In the genomic region with DNA sequence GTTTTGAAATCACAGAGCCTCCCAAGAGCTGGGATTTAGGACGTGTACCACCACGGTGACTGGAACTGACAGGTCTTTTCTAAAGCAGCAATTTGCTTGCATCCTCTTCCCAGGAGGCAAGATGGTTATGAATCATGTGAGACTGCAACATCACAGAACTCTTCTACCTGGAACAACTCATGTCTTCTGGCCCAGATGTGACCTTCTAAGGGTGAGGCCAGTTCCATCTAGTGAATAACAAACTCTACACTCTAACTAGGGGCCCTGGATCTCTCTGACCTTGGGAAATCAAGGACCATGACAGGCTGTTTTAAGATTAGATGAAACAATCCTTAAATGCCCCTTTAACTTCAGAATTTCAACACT, we compare ENCODE assay signal across 8 mouse cellular contexts. TPM values are rescaled to one million over a fixed set of nuclear protein-coding genes. Genes with fewer than 3 reads are reported as not detected.
DNase-seq lines count a peak whose midpoint lies in the region; ATAC-seq and TF ChIP-seq lines count a peak whose summit lies in the region.

No protein-coding gene starts in this region.

- no peak for ATAC-seq in heart, embryonic 12.5 days (ENCODE audit: insufficient number of reproducible peaks, low FRiP score)

- peak overlapping the region; percentile 64 for H3K4me2 ChIP-seq in heart, embryonic 12.5 days

- H3K9me3 ChIP-seq in heart, embryonic 12.5 days (replicated peaks), result no peaks in the 10 kb centered on the region

- DNase-seq in kidney, adult 11 months, result peak; percentile 36
- DNase-seq in kidney, postnatal 10 days, result no peak
- peak; percentile 24 for DNase-seq in kidney, postnatal 14 days
- no peak for DNase-seq in urinary bladder, postnatal 36 days (ENCODE audit: low spot score in 2 of 2)
- no peak for DNase-seq in thymus, postnatal 10 days (ENCODE audit: low spot score in 2 of 2)
- no peak for DNase-seq in gastrocnemius, postnatal 10 days

- H3K4me3 ChIP-seq in heart, embryonic 12.5 days, result peak overlapping the region; percentile 32
- H3K4me3 ChIP-seq in olfactory bulb, adult 2 months (ENCODE audit: insufficient read depth, low read depth, low read length), result peak overlapping the region; percentile 20

- peaks cover 36% of the 10 kb centered on the region for H3K4me1 ChIP-seq in heart, embryonic 12.5 days (replicated peaks)
- peaks cover 3% of the 10 kb centered on the region for H3K4me1 ChIP-seq in olfactory bulb, adult 2 months (ENCODE audit: control insufficient read depth, insufficient read depth, low read length)

- TF ChIP-seq POLR2A in olfactory bulb, adult 2 months (IDR thresholded peaks at IDR 0.05; ENCODE audit: insufficient read depth, low read depth, low read length), result no peak

- 56% methylated on average over 2 of the region's 2 CpGs for WGBS in heart, embryonic 12.5 days
- 14% methylated on average over 2 of the region's 2 CpGs for WGBS in olfactory bulb, adult 2 months

- peak overlapping the region; percentile 96 for H3K27ac ChIP-seq in heart, embryonic 12.5 days (ENCODE audit: poor library complexity, severe bottlenecking)
- H3K27ac ChIP-seq in olfactory bulb, adult 2 months (ENCODE audit: insufficient read depth, low read depth, low read length), result peak overlapping the region; percentile 83

- peaks cover 17% of the 10 kb centered on the region for H3K36me3 ChIP-seq in heart, embryonic 12.5 days

- H3K27me3 ChIP-seq in heart, embryonic 12.5 days (replicated peaks), result no peaks in the 10 kb centered on the region

- no peak for TF ChIP-seq CTCF in olfactory bulb, adult 2 months (IDR thresholded peaks at IDR 0.05; ENCODE audit: insufficient read depth, low read depth, low read length)

- peak overlapping the region; percentile 72 for H3K9ac ChIP-seq in heart, embryonic 12.5 days

RNA-seq across cellular contexts. Expression of gene Wdpcp, which starts 1.9 kb away (rescaled TPM):
- polyA plus RNA-seq in heart, embryonic 12.5 days (2016; fragmentation: Nextera tagmentation; extraction: Ambion mirVana), result 7.4 and 8.0 TPM in 2 replicates
- not detected in 2 replicates for polyA plus RNA-seq in olfactory bulb, adult 2 months (2012; ENCODE audit: insufficient read depth, insufficient read length, low replicate concordance, missing spikeins)
- total RNA-seq in gastrocnemius, postnatal 10 days (2021), result 1 to 10 TPM; 4.6 to 5.0 TPM

RNA-seq across cellular contexts. Expression of gene Mdh1, which starts 2.1 kb away (rescaled TPM):
- polyA plus RNA-seq in heart, embryonic 12.5 days (2016; fragmentation: Nextera tagmentation; extraction: Ambion mirVana), result 1,323 and 1,326 TPM in 2 replicates
- 193 TPM in 1 of 2 replicates, not detected in the other for polyA plus RNA-seq in olfactory bulb, adult 2 months (2012; ENCODE audit: insufficient read depth, insufficient read length, low replicate concordance, missing spikeins)
- total RNA-seq in gastrocnemius, postnatal 10 days (2021), result 100 to 1,000 TPM; 419 to 455 TPM

Comparison
In these comparisons a context has a peak if more than half of its experiments do, and no peak if none do; other contexts are left out.
1. DNase-seq: peak in kidney, adult 11 months (single experiment) and kidney, postnatal 14 days (single experiment); none in kidney, postnatal 10 days (single experiment), urinary bladder, postnatal 36 days (0 of 2), thymus, postnatal 10 days (0 of 2) and gastrocnemius, postnatal 10 days (single experiment).